Mouse (Mus musculus): ENCODE data around the gene Gm29735. TPM values are rescaled to one million over a fixed set of nuclear protein-coding genes. Genes with fewer than 3 reads are reported as not detected.
"Not testable (repeated sequence)": the region's sequence is repeated elsewhere in the genome, so short reads cannot be mapped to it uniquely, and the experiment has no call there.

The Gm29735 gene
- polyA plus RNA-seq, 2 experiments: not detected

DNA sequence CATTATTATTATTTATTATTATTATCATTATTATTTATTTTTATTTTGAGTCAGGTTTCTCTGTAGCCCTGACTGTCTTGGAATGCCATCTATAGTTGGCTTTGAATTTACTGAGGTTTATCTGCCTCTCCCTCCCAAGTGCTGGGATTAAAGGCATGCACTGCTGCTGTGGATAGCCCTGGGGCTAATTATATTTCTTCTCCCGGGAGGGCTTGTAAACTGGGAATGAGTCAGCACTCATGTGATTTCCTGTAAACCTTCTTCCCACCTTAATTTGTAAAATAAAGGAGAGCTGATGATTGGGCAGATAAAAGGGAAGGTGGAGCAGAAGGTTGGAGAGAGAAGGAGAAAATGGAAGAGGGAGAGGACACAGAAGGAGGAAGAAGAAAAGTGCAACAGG, 16.2 kb downstream of the Gm29735 start:
- H3K4me2 ChIP-seq (replicated peaks; ENCODE audit: low read depth, low read length, severe bottlenecking): no peak overlapping the region
- DNase-seq (ENCODE audit: low spot score) (no peak), ATAC-seq (ENCODE audit: low FRiP score, low read depth) (no peak)
- H3K9ac ChIP-seq (ENCODE audit: low read depth, low read length, severe bottlenecking): no peak overlapping the region
- H3K27me3 ChIP-seq (ENCODE audit: control insufficient read depth, insufficient read depth, low read length): no peaks in the 10 kb centered on the region
- 2% methylated on average over 1 of the region's 1 CpGs for WGBS
- no peak for TF ChIP-seq POLR2A (IDR thresholded peaks at IDR 0.05; ENCODE audit: borderline replicate concordance, extremely low read depth, insufficient read depth, insufficient read length)
- H3K4me1 ChIP-seq (ENCODE audit: control insufficient read depth, insufficient read depth, low read length): no peaks in the 10 kb centered on the region
- no peak overlapping the region for H3K27ac ChIP-seq (replicated peaks; ENCODE audit: low read depth, low read length)
- no peaks in the 10 kb centered on the region for H3K9me3 ChIP-seq (ENCODE audit: control insufficient read depth, low read length)
- no peak overlapping the region for H3K4me3 ChIP-seq (replicated peaks; ENCODE audit: low read length)
- no peaks in the 10 kb centered on the region for H3K36me3 ChIP-seq (ENCODE audit: control insufficient read depth, insufficient read depth, low read length)

DNA sequence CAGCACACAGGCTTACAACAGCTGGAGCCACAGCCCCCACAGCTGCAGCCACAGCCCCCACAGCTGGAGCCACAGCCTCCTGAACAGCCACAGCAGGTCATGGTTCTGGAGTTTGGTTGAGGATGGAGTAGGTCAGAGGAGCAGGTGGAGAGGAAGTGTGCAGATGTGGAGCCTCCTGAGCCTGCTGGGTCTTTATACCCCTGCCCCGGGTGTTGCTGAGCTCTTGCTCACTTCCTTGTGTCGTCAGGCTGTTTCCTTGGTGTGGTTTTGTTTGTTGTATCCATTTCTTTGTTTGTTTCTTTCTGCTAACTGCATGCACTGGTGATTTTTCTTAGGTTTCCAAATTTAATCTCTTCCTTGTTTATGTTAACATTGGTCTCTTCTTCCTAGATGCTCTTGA, 21.0 kb downstream of the Gm29735 start, which contains the start of gene Gm39115:
TSS of gene Gm39115 (minus strand) at position 101 of the 400 bp plus-strand sequence.
- WGBS: 51% methylated on average over 2 of the region's 2 CpGs
- not testable (repeated sequence) for DNase-seq (ENCODE audit: low spot score); H3K4me2 ChIP-seq (replicated peaks; ENCODE audit: low read depth, low read length, severe bottlenecking); H3K9ac ChIP-seq (ENCODE audit: low read depth, low read length, severe bottlenecking); H3K4me3 ChIP-seq (replicated peaks; ENCODE audit: low read length); H3K27ac ChIP-seq (replicated peaks; ENCODE audit: low read depth, low read length); H3K9me3 ChIP-seq (ENCODE audit: control insufficient read depth, low read length); H3K4me1 ChIP-seq (ENCODE audit: control insufficient read depth, insufficient read depth, low read length); ATAC-seq (ENCODE audit: low FRiP score, low read depth); H3K36me3 ChIP-seq (ENCODE audit: control insufficient read depth, insufficient read depth, low read length); H3K27me3 ChIP-seq (ENCODE audit: control insufficient read depth, insufficient read depth, low read length)

DNA sequence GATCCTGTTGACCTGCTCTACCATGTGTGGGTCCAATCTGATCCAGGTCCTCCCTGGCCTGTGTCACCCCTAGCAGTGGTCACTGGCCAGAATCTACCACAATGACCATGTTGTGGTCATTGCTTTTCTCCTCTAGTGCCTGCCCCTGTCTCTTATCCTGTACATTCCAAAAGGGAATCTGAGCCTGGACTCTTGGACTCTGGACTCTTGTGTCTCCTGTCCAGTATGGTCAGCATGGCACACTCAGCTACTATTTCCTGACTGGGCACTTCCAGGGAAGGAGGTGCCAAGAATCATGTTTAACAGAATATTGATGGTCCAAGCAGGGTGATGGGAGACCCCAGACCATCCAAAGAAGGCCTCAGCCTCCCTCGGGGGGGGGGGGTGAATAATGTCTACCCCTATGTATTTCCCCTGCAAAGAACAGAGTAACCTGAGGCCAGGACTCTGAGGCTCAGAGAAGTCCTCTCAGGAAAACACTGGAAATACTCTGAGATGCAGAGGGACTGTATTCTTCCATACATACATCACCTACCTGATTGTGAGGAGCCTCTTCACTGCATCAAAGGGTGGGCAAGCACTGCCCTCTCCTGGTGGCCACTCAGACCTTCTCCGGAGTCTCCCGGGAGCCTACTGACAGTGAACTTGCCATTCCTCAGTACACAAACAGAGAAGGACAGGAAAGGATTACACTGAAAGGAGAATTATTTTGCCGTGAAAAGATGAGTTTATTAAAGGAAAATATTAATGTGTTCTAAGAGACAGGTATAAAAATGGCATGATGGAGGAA, 22.5 kb downstream of the Gm29735 start:
- Histone ChIP-seq H3K27me3 (ENCODE audit: control insufficient read depth, insufficient read depth, low read length) (no peaks in the 10 kb centered on the region), H3K9me3 (ENCODE audit: control insufficient read depth, low read length) (no peaks in the 10 kb centered on the region), H3K4me3 (replicated peaks; ENCODE audit: low read length) (no peak overlapping the region), H3K4me2 (replicated peaks; ENCODE audit: low read depth, low read length, severe bottlenecking) (no peak overlapping the region), H3K9ac (ENCODE audit: low read depth, low read length, severe bottlenecking) (no peak overlapping the region), H3K36me3 (ENCODE audit: control insufficient read depth, insufficient read depth, low read length) (no peaks in the 10 kb centered on the region), H3K27ac (replicated peaks; ENCODE audit: low read depth, low read length) (no peak overlapping the region), H3K4me1 (ENCODE audit: control insufficient read depth, insufficient read depth, low read length) (no peaks in the 10 kb centered on the region)
- no peak for TF ChIP-seq POLR2A (IDR thresholded peaks at IDR 0.05; ENCODE audit: borderline replicate concordance, extremely low read depth, insufficient read depth, insufficient read length)
- WGBS: 58% methylated on average over 4 of the region's 4 CpGs
- ATAC-seq (ENCODE audit: low FRiP score, low read depth) (no peak), DNase-seq (ENCODE audit: low spot score) (no peak)

DNA sequence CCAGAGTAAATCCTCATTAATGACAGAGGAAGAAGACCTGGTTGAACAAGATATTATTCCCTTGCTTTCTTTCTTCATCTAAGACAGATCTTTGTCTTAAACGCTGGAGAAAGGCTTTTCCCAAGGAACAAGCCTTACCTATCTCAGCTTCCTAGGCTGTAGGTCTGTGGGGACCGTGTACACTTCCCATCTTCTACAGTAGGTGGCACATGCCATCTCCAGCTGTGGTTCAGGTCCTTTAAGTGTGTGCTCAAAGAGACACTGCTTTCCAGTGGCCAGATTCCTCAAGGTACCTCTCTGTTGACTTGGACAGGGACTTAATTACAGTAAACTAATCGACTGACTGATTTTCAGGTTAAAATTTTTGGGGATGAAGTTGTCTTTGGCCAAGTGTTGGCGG, 28.1 kb downstream of the Gm29735 start:
- Histone ChIP-seq H3K4me2 (replicated peaks; ENCODE audit: low read depth, low read length, severe bottlenecking) (no peak overlapping the region), H3K4me1 (ENCODE audit: control insufficient read depth, insufficient read depth, low read length) (no peaks in the 10 kb centered on the region), H3K9ac (ENCODE audit: low read depth, low read length, severe bottlenecking) (no peak overlapping the region), H3K4me3 (replicated peaks; ENCODE audit: low read length) (no peak overlapping the region), H3K9me3 (ENCODE audit: control insufficient read depth, low read length) (no peaks in the 10 kb centered on the region), H3K36me3 (ENCODE audit: control insufficient read depth, insufficient read depth, low read length) (no peaks in the 10 kb centered on the region), H3K27me3 (ENCODE audit: control insufficient read depth, insufficient read depth, low read length) (no peaks in the 10 kb centered on the region), H3K27ac (replicated peaks; ENCODE audit: low read depth, low read length) (no peak overlapping the region)
- ATAC-seq (ENCODE audit: low FRiP score, low read depth): no peak
- no peak for TF ChIP-seq POLR2A (IDR thresholded peaks at IDR 0.05; ENCODE audit: borderline replicate concordance, extremely low read depth, insufficient read depth, insufficient read length)
- no peak for DNase-seq (ENCODE audit: low spot score)
- 54% methylated on average over 4 of the region's 4 CpGs for whole genome bisulfite sequencing

DNA sequence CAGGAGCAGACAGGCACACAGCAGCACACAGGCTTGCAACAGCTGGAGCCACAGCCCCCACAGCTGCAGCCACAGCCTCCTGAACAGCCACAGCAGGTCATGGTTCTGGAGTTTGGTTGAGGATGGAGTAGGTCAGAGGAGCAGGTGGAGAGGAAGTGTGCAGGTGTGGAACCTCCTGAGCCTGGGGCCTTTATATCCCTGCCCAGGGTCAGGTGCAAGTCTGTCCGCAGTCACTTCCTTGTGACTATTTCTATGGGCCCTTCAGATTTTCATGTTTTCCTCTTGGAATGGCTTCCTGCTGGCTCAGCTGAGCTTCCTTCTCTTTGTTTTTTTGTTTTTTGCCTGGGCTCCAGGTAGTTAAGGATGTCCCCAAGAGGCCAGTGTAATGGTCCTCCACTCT, 36.3 kb downstream of the Gm29735 start, which contains the start of gene Gm45618:
TSS of gene Gm45618 (minus strand) at position 101 of the 400 bp plus-strand sequence.
- not testable (repeated sequence) for H3K9ac ChIP-seq (ENCODE audit: low read depth, low read length, severe bottlenecking); DNase-seq (ENCODE audit: low spot score); H3K9me3 ChIP-seq (ENCODE audit: control insufficient read depth, low read length); H3K27ac ChIP-seq (replicated peaks; ENCODE audit: low read depth, low read length); ATAC-seq (ENCODE audit: low FRiP score, low read depth); H3K27me3 ChIP-seq (ENCODE audit: control insufficient read depth, insufficient read depth, low read length); H3K4me3 ChIP-seq (replicated peaks; ENCODE audit: low read length); H3K4me1 ChIP-seq (ENCODE audit: control insufficient read depth, insufficient read depth, low read length); H3K4me2 ChIP-seq (replicated peaks; ENCODE audit: low read depth, low read length, severe bottlenecking); H3K36me3 ChIP-seq (ENCODE audit: control insufficient read depth, insufficient read depth, low read length)
- WGBS: 83% methylated on average over 1 of the region's 1 CpGs

Measured in limb, embryonic 14.5 days (tissue).